Mouse (Mus musculus): ENCODE data around the gene Blvra.
"Not testable (repeated sequence)": the region's sequence is repeated elsewhere in the genome, so short reads cannot be mapped to it uniquely, and the experiment has no call there.

Gene Blvra

GRCm38 (mm10) chr2:127133621-127134461 is 63.4 kb downstream of the Blvra start, which contains the start of gene Ncaph:
Gene Ncaph (minus strand): TSS chr2:127133954.
- in situ Hi-C loops (cut with MboI; ENCODE audit: low pct_unique_long_range_greater_than_20kb in 1 of 2, low sequenced_read_pairs in 2 of 2, unreplicated experiment in 1 of 2) = no loop called here

- in situ Hi-C loops (cut with MboI; ENCODE audit: low pct_unique_long_range_greater_than_20kb in 1 of 2, low sequenced_read_pairs in 2 of 2, unreplicated experiment in 1 of 2) = not testable (repeated sequence)
These were observed 64.8 kb downstream of the Blvra start for GRCm38 (mm10) chr2:127135255-127135654.

- in situ Hi-C loops (cut with MboI; ENCODE audit: low pct_unique_long_range_greater_than_20kb in 1 of 2, low sequenced_read_pairs in 2 of 2, unreplicated experiment in 1 of 2) = no loop called here
These were observed 66.5 kb downstream of the Blvra start for GRCm38 (mm10) chr2:127136979-127137378.

- in situ Hi-C loops (cut with MboI; ENCODE audit: low pct_unique_long_range_greater_than_20kb in 1 of 2, low sequenced_read_pairs in 2 of 2, unreplicated experiment in 1 of 2) = no loop called here
These were observed 67.5 kb downstream of the Blvra start for GRCm38 (mm10) chr2:127137838-127138420.

- in situ Hi-C loops (cut with MboI; ENCODE audit: low pct_unique_long_range_greater_than_20kb in 1 of 2, low sequenced_read_pairs in 2 of 2, unreplicated experiment in 1 of 2) = no loop called here
These were observed 68.0 kb downstream of the Blvra start for GRCm38 (mm10) chr2:127138449-127138848.

- in situ Hi-C loops (cut with MboI; ENCODE audit: low pct_unique_long_range_greater_than_20kb in 1 of 2, low sequenced_read_pairs in 2 of 2, unreplicated experiment in 1 of 2) = no loop called here
These were observed 68.6 kb downstream of the Blvra start for GRCm38 (mm10) chr2:127139094-127139493.

- in situ Hi-C loops (cut with MboI; ENCODE audit: low pct_unique_long_range_greater_than_20kb in 1 of 2, low sequenced_read_pairs in 2 of 2, unreplicated experiment in 1 of 2) = no loop called here
These were observed 69.1 kb downstream of the Blvra start for GRCm38 (mm10) chr2:127139605-127140004.

GRCm38 (mm10) chr2:127140011-127140410 is 69.5 kb downstream of the Blvra start:
- in situ Hi-C loops (cut with MboI; ENCODE audit: low pct_unique_long_range_greater_than_20kb in 1 of 2, low sequenced_read_pairs in 2 of 2, unreplicated experiment in 1 of 2) = no loop called here

- in situ Hi-C loops (cut with MboI; ENCODE audit: low pct_unique_long_range_greater_than_20kb in 1 of 2, low sequenced_read_pairs in 2 of 2, unreplicated experiment in 1 of 2) = no loop called here
These were observed 71.6 kb downstream of the Blvra start for GRCm38 (mm10) chr2:127142031-127142430.

GRCm38 (mm10) chr2:127142577-127143157 is 72.2 kb downstream of the Blvra start:
- in situ Hi-C loops (cut with MboI; ENCODE audit: low pct_unique_long_range_greater_than_20kb in 1 of 2, low sequenced_read_pairs in 2 of 2, unreplicated experiment in 1 of 2) = no loop called here

- in situ Hi-C loops (cut with MboI; ENCODE audit: low pct_unique_long_range_greater_than_20kb in 1 of 2, low sequenced_read_pairs in 2 of 2, unreplicated experiment in 1 of 2) = no loop called here
These were observed 72.9 kb downstream of the Blvra start, which contains the start of gene Itpripl1 for GRCm38 (mm10) chr2:127143158-127144063. Gene Itpripl1 (minus strand): TSS chr2:127143442.

- in situ Hi-C loops (cut with MboI; ENCODE audit: low pct_unique_long_range_greater_than_20kb in 1 of 2, low sequenced_read_pairs in 2 of 2, unreplicated experiment in 1 of 2) = no loop called here
These were observed 75.2 kb downstream of the Blvra start for GRCm38 (mm10) chr2:127145699-127146098.
